Mouse (Mus musculus) brain, embryonic 14.5 days (tissue): ENCODE measurements around the gene Meox1. TPM values are rescaled to one million over a fixed set of nuclear protein-coding genes. Genes with fewer than 3 reads are reported as not detected.

ENCODE experiments used
- DNase-seq: peaks from one replicate; pipeline ENCODE4 v3.0.0-alpha.2; 2011; ENCODE audit warnings: low read depth
- CTCF ChIP-seq: fragments of 200-500 bp; IDR thresholded peaks from 2 replicates; pipeline ENCODE4 v1.5.1; 2012; ENCODE audit warnings: inconsistent platforms, mild to moderate bottlenecking, moderate library complexity, borderline replicate concordance; ENCODE audit not compliant: insufficient read depth, insufficient read length; ENCODE audit errors: extremely low read depth
- POLR2A ChIP-seq: fragments of 200-500 bp; IDR thresholded peaks from 2 replicates; pipeline ENCODE4 v1.6.1; 2012; ENCODE audit warnings: mild to moderate bottlenecking, inconsistent platforms, borderline replicate concordance; ENCODE audit not compliant: poor library complexity, insufficient read depth, insufficient read length, severe bottlenecking; ENCODE audit errors: extremely low read depth
- polyA plus RNA-seq: library from polyadenylated mRNA; depleted of rRNA; stranded (reverse); fragments of >200 nt; gene quantifications from 2 replicates; pipeline ENCODE4 v1.2.3, GENCODE M21; 2012; rRNA removed

Meox1 gene
- 0.35 and 0.36 TPM in 2 replicates for polyA plus RNA-seq

- DNase-seq = no peak
- no peak for TF ChIP-seq POLR2A
- TF ChIP-seq CTCF = no peak
Measured at GRCm38 (mm10) chr11:101894204-101894603, at the start of gene Meox1. Gene Meox1, minus strand, starts transcription at chr11:101894374.

GRCm38 (mm10) chr11:101943055-101943454 is 48.9 kb upstream of the Meox1 start:
- DNase-seq = no peak
- no peak for TF ChIP-seq CTCF

GRCm38 (mm10) chr11:101937108-101937507 is 42.9 kb upstream of the Meox1 start:
- no peak for TF ChIP-seq POLR2A
- TF ChIP-seq CTCF = no peak
- peak; percentile 50 for DNase-seq

GRCm38 (mm10) chr11:101936421-101936820 is 42.2 kb upstream of the Meox1 start:
- TF ChIP-seq CTCF = no peak
- no peak for TF ChIP-seq POLR2A
- DNase-seq = peak; percentile 22

- no peak for DNase-seq
- TF ChIP-seq POLR2A = no peak
- TF ChIP-seq CTCF = no peak
Measured at GRCm38 (mm10) chr11:101935743-101936142, 41.6 kb upstream of the Meox1 start.

GRCm38 (mm10) chr11:101931978-101932377 is 37.8 kb upstream of the Meox1 start:
- TF ChIP-seq CTCF (no peak), POLR2A (no peak)

GRCm38 (mm10) chr11:101928030-101928762 is 34.0 kb upstream of the Meox1 start:
- DNase-seq = no peak
- TF ChIP-seq POLR2A (no peak), CTCF (peak; percentile 56)

More at GRCm38 (mm10) chr11:101931978-101932377, 37.8 kb upstream of the Meox1 start:
- DNase-seq = no peak

- DNase-seq = peak; percentile 19
- TF ChIP-seq POLR2A (no peak), CTCF (no peak)
Measured at GRCm38 (mm10) chr11:101926951-101927589, 32.9 kb upstream of the Meox1 start.

- TF ChIP-seq POLR2A (no peak), CTCF (no peak)
- DNase-seq = no peak
Measured at GRCm38 (mm10) chr11:101925636-101926035, 31.5 kb upstream of the Meox1 start.

GRCm38 (mm10) chr11:101924441-101924976 is 30.3 kb upstream of the Meox1 start:
- TF ChIP-seq POLR2A (no peak), CTCF (peak; percentile 14; the same call in 1 of the 2 replicates)
- no peak for DNase-seq

GRCm38 (mm10) chr11:101923988-101924387 is 29.8 kb upstream of the Meox1 start:
- no peak for TF ChIP-seq POLR2A
- TF ChIP-seq CTCF = no peak
- DNase-seq = no peak
